Mouse (Mus musculus) 3T3-L1 (cell line): ENCODE data around the gene Senp1.

Source experiments
- DNase-seq: peaks from one replicate; pipeline ENCODE4 v3.0.0-alpha.2; 2015; ENCODE audit warnings: low read depth, low spot score

Gene Senp1

DNA sequence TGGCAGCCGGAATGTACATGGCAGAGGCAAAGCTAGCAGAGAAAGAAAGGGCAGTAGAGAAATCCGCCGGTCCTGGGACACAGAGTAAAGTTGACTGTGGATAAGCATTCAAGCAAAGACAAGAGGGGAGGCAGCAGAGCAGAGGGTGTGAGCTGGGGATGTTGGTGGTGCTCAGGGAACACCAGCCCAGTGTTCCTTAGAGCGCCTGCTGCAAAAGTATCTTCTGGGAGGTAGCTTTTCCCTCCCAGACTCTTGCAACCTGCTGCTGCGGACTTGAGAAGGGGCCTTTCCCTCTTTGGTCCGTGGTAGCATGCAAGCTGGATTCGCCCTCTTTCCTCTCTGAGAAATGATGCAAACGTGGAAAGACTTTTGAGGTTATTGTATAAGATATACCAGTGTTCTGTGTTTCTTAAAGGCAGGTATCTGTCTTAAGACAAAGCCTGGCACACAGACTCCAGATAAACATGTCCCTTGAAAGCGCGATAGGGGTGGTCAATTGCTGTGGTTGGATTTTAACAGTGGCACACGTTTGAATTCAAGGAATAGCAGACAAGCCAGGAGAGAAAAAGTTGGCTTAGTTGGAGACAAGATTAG, 14.3 kb upstream of the Senp1 start:
- no peak for DNase-seq

GRCm38 (mm10) chr15:98107230-98107629, 13.7 kb upstream of the Senp1 start:
- DNase-seq = no peak

- no peak for DNase-seq
Measured at GRCm38 (mm10) chr15:98106506-98106905, 13.0 kb upstream of the Senp1 start.

DNA sequence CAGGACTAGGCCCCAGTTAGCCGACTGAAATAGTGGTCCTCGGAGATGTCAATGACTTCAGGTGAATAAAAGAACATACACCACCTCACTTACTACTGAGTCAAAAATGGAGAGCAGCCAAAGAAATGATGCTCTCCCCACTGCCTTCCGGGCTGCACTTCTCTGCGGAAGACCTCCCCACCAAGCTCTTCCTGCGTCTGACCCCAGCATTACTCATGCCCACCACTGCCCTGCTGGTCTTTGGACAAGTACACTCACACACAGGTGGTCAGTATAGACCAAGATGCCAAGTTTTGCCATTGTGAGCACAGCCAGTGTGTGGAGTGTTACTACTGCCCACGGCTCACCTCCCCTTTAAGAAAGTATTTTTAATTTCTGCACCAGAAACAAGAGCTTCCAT, 8.9 kb upstream of the Senp1 start:
- no peak for DNase-seq

DNA sequence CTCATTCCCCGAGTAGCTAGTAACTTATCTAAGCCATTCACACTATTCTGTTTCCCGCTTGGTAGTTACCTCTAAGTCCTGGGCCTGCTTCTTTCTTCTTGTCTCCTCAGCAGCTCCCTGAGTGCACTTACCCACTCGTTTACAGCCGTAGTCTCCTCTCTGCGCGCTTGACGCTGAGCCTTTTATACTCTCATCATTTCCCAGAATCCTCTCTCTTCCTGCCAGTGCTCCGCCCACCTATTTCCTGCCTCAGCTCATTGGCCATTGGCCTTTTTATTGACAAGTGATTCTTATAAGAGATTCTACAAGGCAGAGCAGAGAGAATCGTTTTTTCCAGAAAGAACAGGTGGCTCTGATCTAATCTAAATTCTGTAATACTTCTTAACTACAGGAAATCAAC, 5.0 kb upstream of the Senp1 start:
- no peak for DNase-seq

- no peak for DNase-seq
Measured at GRCm38 (mm10) chr15:98096957-98097356, 3.4 kb upstream of the Senp1 start.

DNA sequence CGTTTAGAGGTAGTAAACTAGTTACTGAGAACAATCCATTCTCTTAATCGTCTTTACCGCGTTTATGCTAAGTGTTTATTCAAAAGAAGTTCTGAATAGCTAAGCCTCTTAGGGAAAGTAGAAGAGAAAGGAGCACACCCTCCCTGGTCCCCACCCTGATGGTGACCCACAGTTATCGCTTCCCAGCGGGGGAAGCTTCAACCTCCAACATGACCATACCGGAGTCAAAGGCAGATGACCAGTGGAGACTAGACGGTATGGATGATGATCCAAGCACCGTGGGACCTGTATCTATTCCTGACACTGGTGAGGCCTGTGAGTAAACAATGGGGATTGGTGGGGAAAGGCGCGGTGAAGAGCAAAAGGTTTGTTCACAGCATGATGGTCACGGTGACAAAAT, 1.4 kb upstream of the Senp1 start:
- DNase-seq = no peak

DNA sequence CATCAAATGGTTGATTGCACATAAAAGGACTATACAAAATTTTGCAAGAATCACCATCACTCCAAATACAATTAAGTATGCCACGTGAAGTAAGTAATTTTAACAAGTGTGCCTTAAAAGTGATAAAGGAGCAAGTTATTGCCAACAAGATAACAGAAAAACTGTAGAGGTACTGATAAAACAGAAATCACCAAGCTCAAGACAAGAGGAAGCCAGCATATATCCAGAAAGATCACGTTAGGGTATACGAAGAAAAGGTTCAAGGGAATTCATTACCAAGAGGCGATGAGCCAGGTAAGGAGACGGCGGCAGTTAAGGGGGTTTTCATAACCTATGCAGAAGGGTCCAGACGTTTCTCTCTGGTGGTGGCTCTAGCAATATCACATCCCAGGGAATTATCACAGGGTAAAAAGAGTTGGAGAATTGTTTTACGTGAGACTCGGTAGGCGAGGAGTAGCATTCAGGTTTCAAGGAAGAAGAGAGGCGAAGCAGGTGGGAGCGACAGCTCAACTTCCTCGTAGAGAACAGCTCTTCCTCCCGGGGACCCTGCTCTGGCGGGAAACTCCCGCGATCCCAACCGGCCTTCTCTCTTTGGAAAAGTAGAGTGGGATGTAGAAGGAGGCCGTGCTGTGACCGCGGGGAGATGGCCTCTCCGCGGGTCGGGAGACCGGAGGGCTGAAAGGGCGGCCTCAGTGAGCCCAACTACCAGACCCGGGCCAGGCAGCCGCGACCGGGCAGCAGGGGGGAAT, 998 bp downstream of the Senp1 start, which contains the start of gene Pfkm:
Gene Pfkm, plus strand, starts transcription at position 218 of the 749 bp plus-strand sequence.
- peak; percentile 50 for DNase-seq

DNA sequence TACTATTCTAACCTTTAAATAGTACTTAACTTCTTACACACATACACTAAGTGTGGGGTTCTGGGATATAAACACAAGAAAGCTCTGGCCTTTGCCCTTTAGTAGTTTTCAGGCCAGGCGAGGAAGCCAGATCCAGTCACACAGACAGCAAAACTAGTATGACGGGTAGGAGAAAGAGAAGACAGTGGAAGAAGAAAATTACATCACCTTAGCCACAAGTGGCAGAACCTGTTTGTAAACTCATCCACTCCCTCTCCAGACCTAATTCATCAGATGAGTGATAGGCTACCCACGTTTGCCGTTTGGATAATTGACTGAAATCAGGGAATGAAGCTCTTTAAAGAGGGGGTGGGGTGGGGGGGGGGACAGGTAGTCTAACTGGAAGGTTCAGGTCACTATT, 1.7 kb downstream of the Senp1 start:
- no peak for DNase-seq

DNA sequence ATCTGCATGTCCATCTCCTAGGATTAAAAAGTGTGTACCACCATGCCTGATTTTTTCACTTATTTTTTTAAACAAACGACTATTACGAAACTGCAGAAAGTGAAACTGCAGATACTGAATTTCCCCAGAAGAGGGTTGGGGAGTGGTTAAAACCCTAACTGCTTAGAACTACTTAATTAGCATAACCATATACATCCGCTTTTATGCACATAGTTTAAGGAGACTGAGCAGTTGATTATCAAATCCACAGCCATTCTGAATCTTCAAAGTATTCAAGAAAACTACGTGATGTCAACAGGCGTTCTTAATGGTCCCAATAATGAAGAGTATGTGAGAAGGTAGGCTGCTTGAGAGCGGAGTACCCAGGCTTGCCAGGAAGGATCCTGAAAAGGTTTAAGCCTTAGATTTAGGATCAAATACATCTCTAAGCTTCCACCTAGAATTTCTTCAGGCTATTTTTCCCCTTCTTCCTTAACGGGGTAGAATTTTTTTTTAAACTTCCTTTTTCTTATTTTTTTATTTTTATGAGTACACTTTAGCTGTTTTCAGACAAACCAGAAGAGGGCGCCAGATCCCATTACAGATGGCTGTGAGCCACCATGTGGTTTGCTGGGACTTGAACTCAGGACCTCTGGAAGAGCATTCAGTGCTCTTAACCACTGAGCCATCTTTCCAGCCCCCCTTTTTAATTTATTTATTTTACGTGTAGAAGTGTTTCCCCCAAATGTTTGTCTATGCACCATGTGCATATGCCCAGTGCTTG, 3.9 kb downstream of the Senp1 start:
- DNase-seq = peak; percentile 72

GRCm38 (mm10) chr15:98088889-98089288, 4.7 kb downstream of the Senp1 start:
- no peak for DNase-seq

DNA sequence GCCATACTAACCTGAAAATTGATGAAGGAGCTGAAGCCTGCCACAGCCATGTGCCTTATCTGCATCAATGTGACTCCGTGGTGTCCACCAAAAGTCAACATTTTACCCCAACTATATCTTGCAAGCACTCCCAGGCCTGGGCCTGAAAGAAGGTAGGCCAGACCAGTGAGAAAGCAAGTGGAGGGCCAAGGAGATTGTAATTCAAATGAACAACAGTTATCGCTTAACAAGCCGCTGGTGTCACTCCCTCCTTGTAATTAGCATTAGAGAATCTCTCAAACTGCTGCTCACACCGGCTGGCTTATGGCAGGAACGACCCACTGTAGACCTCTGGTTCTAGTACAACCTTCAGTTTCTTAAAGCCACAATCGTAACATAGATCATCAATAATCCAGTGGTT, 16.6 kb downstream of the Senp1 start:
- DNase-seq = no peak

DNA sequence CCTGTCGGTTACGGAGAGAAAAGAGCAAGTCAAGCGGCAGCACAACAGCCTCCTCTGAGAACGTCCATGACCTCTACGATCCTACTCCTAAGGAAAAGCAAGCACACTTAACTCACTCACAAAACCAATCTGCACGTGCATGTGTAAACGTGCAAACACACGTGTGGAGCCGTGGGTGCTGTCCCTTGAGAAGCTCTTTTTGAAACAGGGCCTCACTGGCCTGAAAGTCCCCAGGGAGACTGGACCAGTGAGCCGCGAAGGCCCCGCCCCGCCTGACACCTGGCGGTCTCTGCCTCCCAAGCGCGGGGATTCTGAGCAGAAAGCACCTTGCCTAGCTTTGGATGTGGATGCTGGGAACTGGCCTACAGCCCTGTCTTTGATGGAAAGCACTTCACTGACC, 18.5 kb downstream of the Senp1 start:
- no peak for DNase-seq

GRCm38 (mm10) chr15:98074521-98074920, 19.0 kb downstream of the Senp1 start:
- DNase-seq = no peak

- no peak for DNase-seq
Measured at GRCm38 (mm10) chr15:98070376-98070775, 23.2 kb downstream of the Senp1 start.

DNA sequence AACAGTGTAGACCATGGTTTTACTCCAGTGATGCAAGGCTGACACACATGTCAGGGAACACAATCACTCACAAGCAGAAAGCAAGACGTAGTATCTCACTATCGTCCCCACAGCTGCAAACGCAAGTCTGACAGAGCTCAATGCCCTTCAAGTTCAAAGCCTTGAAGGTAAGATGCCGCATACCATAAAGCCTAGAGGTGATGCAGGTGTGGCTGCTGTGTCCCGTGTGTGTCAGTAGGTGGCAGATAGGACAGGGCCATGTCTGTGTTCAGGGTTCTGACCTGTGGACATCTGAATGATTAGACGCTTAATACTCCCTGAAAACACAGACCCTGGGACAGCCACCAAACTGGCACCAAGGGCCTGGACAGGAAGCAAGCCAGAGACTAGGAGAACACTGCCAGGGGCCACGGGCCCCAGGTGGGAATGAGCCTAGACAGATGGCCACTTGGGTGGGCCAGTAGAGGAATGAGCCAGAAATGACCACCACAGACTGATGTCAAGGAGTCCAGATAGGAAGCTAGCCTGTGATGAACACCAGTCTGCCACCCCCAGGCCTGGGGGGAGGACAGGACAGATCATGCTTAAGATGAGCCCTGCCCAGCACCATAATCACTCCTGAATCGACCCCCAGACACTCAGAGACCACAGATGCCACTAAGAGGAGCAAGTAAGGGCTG, 23.8 kb downstream of the Senp1 start:
- DNase-seq = no peak

DNA sequence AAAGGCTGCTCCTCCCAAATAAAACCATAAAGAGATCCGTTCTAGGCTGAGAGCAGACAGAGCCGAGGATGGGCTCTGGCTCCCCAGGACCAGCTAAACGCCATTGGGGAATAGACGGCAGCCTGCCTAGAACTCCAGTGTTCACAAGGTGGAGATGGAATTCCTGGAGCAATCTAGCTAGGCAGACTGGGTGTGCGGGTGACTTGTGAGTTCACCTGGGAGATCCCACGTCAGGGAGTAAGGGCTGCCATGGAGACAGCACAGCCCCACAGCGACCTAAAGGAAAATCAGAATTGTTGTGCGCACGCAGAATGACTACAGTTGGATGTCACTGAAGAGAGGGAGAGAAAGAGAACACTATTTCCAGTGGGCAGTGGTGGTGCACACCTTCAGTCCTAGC, 25.0 kb downstream of the Senp1 start:
- DNase-seq = no peak

DNA sequence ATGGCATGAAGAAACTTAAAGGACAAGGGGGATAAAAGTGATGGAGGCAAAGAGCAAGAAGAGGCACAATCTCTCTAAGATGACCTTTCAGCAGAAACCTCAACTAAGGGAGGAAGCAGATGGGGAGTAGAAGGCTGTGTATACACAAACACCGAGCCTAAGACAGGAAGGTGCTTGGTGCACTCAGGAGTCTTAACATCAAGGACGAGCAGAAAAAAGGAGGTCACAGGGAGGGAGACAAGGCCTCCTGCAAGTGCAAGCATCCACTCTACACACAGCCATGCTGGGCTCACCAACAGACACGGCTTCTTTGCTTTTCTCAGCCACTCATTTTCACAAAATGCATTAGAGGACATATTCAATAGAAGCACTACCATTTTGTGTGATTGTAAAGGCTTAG, 26.1 kb downstream of the Senp1 start:
- no peak for DNase-seq

- DNase-seq = no peak
Measured at GRCm38 (mm10) chr15:98066602-98067001, 26.9 kb downstream of the Senp1 start.

DNA sequence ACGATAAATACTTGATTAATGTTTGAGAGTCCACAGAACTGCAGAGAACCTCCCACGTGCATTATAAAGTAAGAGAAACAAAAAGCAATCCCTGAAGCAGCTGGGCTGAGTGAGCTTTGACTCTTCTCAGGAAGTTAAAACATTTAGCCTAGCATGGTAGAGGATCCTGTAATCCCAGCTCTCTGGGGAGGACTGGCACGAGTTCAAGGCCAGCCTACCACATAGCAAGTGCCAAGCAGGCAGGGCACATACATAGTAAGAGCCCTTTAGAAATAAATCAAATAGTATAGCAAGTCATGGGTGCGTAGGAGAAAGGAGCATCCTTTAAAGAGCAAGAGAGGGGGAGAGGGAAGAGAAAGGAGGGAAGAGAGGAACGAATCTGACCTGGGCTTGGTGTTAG, 27.7 kb downstream of the Senp1 start:
- DNase-seq = no peak

GRCm38 (mm10) chr15:98055246-98055645, 38.3 kb downstream of the Senp1 start:
- peak; percentile 72 for DNase-seq

DNA sequence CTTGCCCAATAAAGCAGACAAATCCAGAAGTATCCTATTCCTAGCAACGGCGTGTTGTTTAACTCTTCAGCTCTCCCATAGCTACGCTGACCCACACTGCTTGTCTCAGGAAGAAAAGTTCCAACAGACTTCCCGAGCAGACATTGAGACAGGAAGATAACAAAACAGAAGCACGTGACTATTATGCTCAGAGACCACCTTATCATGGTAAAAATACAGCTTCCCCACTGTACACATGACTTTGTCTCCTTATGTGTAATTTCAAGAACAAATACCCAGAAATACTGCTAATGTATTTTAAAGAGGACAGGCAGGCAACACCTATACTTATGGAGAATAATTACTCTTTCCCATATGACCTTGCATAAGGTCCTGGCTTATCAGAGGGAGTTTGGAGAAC, 41.9 kb downstream of the Senp1 start:
- no peak for DNase-seq
